Mouse (Mus musculus) left cerebral cortex, postnatal 14 days (tissue): ENCODE data around the gene Wfdc10. TPM values are rescaled to one million over a fixed set of nuclear protein-coding genes. Genes with fewer than 3 reads are reported as not detected.

Experiments
- DNase-seq, 2 experiments: peaks; one replicate each; pipeline ENCODE4 v3.0.0; 2021 to 2022; ENCODE audit warnings: low spot score in 2 of 2, mixed read lengths in 1 of 2
- intact Hi-C: fragments of 180-260 bp; cut with DNase I; formaldehyde crosslinking; loops from one replicate; pipeline ENCODE4 v1.15.1; 2025
- total RNA-seq, 2 experiments: library from RNA; stranded (reverse); gene quantifications; 2 replicates each; pipeline ENCODE4 v1.2.3; 2021

The Wfdc10 gene
- total RNA-seq, 2 experiments from 2014 or later, result not detected

DNA sequence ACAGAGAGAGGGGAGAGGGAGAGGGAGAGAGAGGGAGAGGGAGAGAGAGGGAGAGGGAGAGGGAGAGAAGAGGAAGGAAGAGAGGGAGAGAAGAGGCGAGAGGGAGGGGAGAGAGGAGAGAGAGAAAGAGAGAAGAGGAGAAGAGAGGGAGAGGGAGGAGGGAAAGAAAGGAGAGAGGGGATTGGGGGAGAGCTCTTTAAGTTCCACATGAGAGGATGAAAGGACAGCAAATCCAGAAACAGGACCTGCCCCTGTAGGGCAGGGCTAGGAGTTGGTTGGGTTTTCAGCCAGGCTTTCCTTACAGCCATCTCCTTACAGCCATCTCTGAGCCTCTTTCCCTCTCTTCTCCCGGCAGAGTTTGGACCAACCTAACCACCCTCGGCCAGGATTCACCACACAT lies 29.0 kb downstream of the Wfdc10 start, which contains the start of gene Wfdc13:
Wfdc13 (plus strand) TSS at position 301 of the 400 bp plus-strand sequence.
- intact Hi-C loops, result loop anchor here (5.0 kb wide), 1 partner anchor 42 kb away; no protein-coding TSS in a partner anchor
- DNase-seq, result no peak

DNA sequence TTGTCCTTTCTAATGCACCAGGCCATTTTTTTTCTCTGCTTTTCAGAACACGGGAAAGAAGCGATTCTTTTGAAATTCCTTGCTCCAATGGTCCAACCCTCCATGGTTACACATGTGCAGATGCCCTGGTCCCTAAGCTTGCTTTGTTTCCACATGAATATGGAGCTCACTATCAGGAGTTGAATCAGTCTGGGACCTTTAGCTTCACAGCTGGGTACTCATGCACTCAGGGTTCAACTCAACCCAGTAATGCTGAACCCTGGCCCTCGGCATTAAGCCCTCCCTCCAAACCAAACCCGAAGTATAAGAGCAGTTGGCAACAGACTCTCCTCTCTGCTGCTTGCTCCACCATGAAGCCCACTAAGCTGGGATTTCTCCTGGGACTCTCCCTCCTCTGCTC lies 42.4 kb downstream of the Wfdc10 start, which contains the start of gene Spint4:
Spint4 (plus strand) TSS at position 301 of the 400 bp plus-strand sequence.
- intact Hi-C loops, result no loop called here
- DNase-seq, result no peak

DNA sequence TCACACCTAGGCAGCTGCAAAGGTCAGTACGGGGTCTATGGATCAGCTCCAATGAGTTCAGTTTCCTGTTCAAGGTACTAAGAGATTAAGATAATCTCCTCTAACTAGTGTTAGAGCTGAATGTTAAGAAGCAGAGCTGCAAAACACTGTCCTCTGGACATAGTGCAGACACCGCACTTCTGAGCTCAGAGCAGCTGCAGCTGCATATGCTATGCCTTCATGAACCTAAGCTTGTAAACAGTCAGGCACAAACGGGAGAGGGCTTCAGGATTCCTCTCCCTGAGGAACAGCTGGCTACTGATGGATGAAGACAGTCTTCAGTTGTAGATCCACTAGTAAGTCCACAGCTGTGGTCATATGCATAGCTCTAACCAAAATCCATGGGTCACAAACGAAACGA lies 45.1 kb downstream of the Wfdc10 start:
- intact Hi-C loops, result no loop called here
- DNase-seq, result no peak

- DNase-seq, result no peak
- intact Hi-C loops, result no loop called here
These were observed 45.9 kb downstream of the Wfdc10 start for GRCm38 (mm10) chr2:164701761-164702160.

- intact Hi-C loops, result no loop called here
- DNase-seq, result no peak
These were observed 48.4 kb downstream of the Wfdc10 start for GRCm38 (mm10) chr2:164704235-164704634.

GRCm38 (mm10) chr2:164705328-164705727 lies 49.5 kb downstream of the Wfdc10 start:
- DNase-seq, result no peak
- intact Hi-C loops, result no loop called here

DNA sequence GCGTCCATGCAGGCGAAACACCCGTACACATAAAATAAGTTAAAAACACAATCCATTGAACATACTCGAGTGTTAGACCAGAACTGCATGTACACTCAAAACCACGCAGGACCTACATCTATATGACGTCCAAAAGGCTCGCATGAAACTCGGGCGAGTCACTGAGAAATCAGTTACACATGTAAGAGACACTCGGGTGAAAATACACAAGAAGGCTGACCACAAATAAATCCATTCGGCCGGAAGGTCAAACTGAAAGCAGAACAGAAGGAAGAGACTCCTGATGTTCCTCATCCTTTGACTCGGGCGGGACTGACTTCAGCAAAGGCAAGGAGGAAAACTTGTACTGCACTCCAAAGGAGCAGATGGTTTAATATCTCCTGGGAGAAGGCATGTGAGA lies 50.1 kb downstream of the Wfdc10 start:
- no peak for DNase-seq
- intact Hi-C loops, result no loop called here

Other genes with a start within 250 kb of the Wfdc10 start
- gene Sdc4, start 212.2 kb upstream of the Wfdc10 start, total RNA-seq, result 10 to 100 TPM; 60.0 to 79.0 TPM
- gene Sys1, start 199.1 kb upstream of the Wfdc10 start, total RNA-seq, result 10 to 100 TPM; 38.0 to 44.4 TPM
- 10 to 100 TPM in 1 of 2 experiments, 1 to 10 TPM in 1; 1.9 to 12.2 TPM for gene Gm20458, start 195.1 kb upstream of the Wfdc10 start, total RNA-seq
- not detected for gene Trp53tg5, start 182.3 kb upstream of the Wfdc10 start, total RNA-seq
- 100 to 1,000 TPM; 112 to 116 TPM for gene Dbndd2, start 169.9 kb upstream of the Wfdc10 start, total RNA-seq
- 100 to 1,000 TPM; 115 to 122 TPM for gene Pigt, start 158.5 kb upstream of the Wfdc10 start, total RNA-seq
- gene Wfdc2, start 93.6 kb upstream of the Wfdc10 start, total RNA-seq, result 1 to 10 TPM; 1.0 to 1.6 TPM
- gene Spint3, start 82.6 kb upstream of the Wfdc10 start, total RNA-seq, result not detected
- gene Wfdc6a, start 70.6 kb upstream of the Wfdc10 start, total RNA-seq, result under 1 TPM; 0.72 to 0.92 TPM
- gene Eppin, start 62.5 kb upstream of the Wfdc10 start, total RNA-seq, result not detected
- gene Wfdc6b, start 42.5 kb upstream of the Wfdc10 start, total RNA-seq, result not detected
- gene Wfdc8, start 42.4 kb upstream of the Wfdc10 start, total RNA-seq, result not detected
- gene Wfdc16, start 17.2 kb upstream of the Wfdc10 start, total RNA-seq, result not detected
- gene Wfdc9, start 537 bp downstream of the Wfdc10 start, total RNA-seq, result not detected
- not detected for gene Wfdc11, start 18.0 kb downstream of the Wfdc10 start, total RNA-seq
- gene Wfdc13, start 29.1 kb downstream of the Wfdc10 start, total RNA-seq, result not detected
- not detected for gene Spint4, start 42.5 kb downstream of the Wfdc10 start, total RNA-seq
- gene Spint5, start 59.3 kb downstream of the Wfdc10 start, total RNA-seq, result not detected
- gene Wfdc3, start 89.9 kb downstream of the Wfdc10 start, total RNA-seq, result 1 to 10 TPM in 1 of 2 experiments, under 1 TPM in 1; 0.92 to 1.1 TPM
- 10 to 100 TPM; 32.8 to 35.6 TPM for gene Dnttip1, start 89.9 kb downstream of the Wfdc10 start, total RNA-seq
- gene Ube2c, start 113.9 kb downstream of the Wfdc10 start, total RNA-seq, result 1 to 10 TPM; 2.0 to 3.0 TPM
- gene Tnnc2, start 123.9 kb downstream of the Wfdc10 start, total RNA-seq, result 1 to 10 TPM in 1 of 2 experiments, not detected in 1; 1.1 TPM
- 10 to 100 TPM; 46.0 to 46.8 TPM for gene Snx21, start 129.8 kb downstream of the Wfdc10 start, total RNA-seq
- 10 to 100 TPM; 25.8 to 27.7 TPM for gene Acot8, start 148.8 kb downstream of the Wfdc10 start, total RNA-seq
- gene Zswim3, start 149.1 kb downstream of the Wfdc10 start, total RNA-seq, result 1 to 10 TPM; 7.7 to 8.3 TPM
- 10 to 100 TPM; 21.4 to 22.0 TPM for gene Zswim1, start 166.6 kb downstream of the Wfdc10 start, total RNA-seq
- not detected for gene Spata25, start 172.5 kb downstream of the Wfdc10 start, total RNA-seq
- 10 to 100 TPM; 88.4 to 91.6 TPM for gene Ctsa, start 176.8 kb downstream of the Wfdc10 start, total RNA-seq
- gene Neurl2, start 177.4 kb downstream of the Wfdc10 start, total RNA-seq, result 1 to 10 TPM; 3.6 to 4.5 TPM
- 10 to 100 TPM; 86.5 to 92.3 TPM for gene Pltp, start 201.7 kb downstream of the Wfdc10 start, total RNA-seq
- 10 to 100 TPM; 38.7 to 41.4 TPM for gene Pcif1, start 223.3 kb downstream of the Wfdc10 start, total RNA-seq